Mouse (Mus musculus): ENCODE data around the gene Slc22a4.
A peak's percentile ranks its signal among the peaks of the same experiment; 100 is the strongest.
"Not testable (repeated sequence)": the region's sequence is repeated elsewhere in the genome, so short reads cannot be mapped to it uniquely, and the experiment has no call there.

Slc22a4 gene

GRCm38 (mm10) chr11:54004734-54005133 lies 23.2 kb downstream of the Slc22a4 start:
- DNase-seq (ENCODE audit: low spot score in 2 of 2): no peak

DNA sequence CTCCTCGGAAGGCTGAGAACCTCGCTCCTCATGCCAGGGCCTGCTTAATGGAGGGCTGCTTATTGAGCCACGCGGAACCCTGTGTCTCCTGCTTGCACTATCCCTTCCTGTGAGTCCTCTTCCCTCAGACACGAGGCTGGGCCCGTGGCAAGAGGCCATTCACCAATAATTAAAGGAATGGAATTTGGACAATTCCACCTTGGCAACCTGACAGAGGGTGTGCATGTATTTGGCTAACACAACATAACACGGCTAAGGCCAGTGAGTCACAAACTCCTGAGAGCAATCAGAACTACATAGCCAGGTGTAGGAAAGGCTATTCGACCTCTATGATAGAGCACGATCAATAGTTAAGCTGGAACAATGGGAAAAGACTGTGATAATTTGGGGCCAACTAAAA lies 23.7 kb downstream of the Slc22a4 start:
- no peak for DNase-seq (ENCODE audit: low spot score in 2 of 2)

DNA sequence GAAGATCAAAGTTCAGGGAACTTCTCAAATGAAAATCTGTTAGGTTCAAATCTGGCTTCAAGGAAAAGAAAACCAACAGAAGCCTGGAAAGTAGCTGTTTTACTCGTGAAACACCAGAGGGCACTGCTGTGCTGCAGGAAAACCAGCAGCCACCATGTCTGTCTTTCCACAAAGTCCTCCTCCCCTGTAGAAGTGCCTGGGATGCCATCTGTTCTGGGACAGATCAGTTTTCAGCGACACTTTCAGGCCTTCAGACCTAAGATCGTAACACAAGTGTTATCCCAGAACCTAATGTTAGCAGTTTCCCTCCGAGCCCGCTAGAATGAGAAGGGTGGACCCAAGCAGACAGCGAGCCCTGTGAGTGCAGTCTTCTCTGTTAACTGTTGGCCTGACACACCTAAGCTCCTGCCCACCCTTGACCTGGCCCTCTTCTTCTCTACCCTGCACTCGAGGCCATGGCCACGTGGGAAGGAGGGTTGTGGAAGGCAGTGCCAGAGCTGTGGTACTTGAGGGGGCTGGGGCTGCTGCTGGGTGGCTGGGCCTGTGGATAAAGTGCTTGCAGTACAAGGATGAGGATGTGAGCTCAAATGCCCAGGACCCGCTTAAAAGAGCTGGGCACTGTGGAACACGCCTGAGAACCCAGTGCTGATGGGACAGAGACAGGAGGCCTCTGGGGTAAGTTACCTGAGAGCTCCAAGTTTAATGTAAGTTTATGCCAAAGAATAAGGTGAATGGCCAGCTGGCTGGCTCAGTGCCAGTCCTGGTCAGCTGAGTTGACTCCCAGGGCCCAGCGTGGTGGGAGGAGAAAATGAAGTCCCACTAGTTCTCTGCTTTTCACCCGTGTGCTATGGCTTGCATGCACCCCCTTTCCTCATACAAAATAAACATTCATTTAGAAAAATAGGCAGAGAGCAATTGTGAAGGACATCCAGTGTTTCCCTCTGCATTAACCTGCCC lies 24.9 kb downstream of the Slc22a4 start:
- peak; percentile 32 to 58 for DNase-seq (ENCODE audit: low spot score in 2 of 2)

DNA sequence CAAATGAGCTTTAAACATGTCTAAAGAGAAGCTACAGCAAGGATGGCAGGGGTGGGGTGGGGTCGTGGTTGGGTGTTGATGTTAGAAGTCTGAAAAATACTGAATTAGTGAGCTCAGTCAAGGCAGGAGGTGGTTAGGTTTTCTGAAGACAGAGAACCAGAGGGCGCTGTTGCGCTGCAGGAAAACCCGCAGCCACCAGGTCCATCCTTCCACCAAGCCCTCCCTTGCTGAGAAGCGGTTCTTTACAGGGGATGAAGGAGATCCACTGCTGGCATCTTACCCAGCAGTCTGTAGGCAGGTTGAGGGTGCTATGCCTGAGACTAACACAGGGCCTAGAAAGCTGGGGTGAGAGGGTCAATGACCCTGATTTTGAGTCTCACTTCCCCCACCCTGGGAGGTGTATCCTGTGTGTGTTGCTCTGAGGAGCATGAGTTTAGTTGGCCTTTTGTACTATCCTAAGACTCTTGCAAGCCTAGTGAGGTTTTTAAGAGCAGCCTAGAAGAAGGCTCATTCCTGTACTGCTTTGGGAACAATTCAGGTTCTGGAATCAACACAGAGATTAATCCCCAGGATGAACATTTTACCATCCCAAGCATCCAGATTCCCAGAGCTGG lies 25.6 kb downstream of the Slc22a4 start:
- peak; percentile 48 to 60 for DNase-seq (ENCODE audit: low spot score in 2 of 2)

DNA sequence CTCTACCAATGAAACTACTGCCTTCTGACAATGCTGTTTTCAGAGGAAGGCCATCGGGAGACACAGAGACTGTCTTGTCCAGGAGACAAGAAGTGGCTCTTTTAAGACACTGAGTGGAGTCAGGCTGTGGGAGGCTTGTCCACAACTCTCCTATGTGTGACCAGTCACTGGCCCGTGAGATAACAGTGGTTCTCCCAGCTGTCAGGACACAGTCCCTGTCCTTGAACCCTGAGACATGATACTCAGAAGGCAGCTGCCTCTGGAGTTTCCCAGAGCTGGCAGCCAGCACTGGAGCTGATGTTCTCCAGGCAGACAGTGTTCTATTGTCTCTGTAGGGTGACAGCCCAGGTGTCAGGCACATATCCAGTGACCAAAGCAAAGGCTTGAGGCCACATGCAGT lies 30.2 kb downstream of the Slc22a4 start:
- DNase-seq (ENCODE audit: low spot score in 2 of 2): no peak

DNA sequence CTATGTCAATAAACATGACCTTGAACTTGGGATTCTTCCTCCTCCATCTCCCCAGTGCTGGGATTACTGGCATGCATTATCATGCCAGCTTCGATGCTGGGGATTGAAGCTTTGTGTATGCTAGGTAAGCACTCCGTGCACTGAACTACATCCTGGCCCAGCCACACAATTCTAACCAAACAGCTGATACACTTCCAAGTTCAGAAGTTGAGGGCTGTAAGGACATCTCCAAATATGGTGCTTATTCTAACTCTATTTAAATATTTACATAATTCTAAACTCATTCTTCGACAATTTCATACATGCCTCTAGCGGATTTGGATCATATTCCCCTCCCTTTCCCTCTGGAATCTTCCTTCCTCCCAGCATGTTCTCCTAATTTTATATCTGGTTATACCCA lies 35.6 kb downstream of the Slc22a4 start:
- no peak for DNase-seq (ENCODE audit: low spot score in 2 of 2)

GRCm38 (mm10) chr11:53989232-53989631 lies 38.7 kb downstream of the Slc22a4 start:
- no peak for DNase-seq (ENCODE audit: low spot score in 2 of 2)

- DNase-seq (ENCODE audit: low spot score in 2 of 2): no peak
Measured at GRCm38 (mm10) chr11:53988081-53988480, 39.8 kb downstream of the Slc22a4 start.

- DNase-seq (ENCODE audit: low spot score in 2 of 2): no peak
Measured at GRCm38 (mm10) chr11:53981396-53981795, 46.5 kb downstream of the Slc22a4 start.

DNA sequence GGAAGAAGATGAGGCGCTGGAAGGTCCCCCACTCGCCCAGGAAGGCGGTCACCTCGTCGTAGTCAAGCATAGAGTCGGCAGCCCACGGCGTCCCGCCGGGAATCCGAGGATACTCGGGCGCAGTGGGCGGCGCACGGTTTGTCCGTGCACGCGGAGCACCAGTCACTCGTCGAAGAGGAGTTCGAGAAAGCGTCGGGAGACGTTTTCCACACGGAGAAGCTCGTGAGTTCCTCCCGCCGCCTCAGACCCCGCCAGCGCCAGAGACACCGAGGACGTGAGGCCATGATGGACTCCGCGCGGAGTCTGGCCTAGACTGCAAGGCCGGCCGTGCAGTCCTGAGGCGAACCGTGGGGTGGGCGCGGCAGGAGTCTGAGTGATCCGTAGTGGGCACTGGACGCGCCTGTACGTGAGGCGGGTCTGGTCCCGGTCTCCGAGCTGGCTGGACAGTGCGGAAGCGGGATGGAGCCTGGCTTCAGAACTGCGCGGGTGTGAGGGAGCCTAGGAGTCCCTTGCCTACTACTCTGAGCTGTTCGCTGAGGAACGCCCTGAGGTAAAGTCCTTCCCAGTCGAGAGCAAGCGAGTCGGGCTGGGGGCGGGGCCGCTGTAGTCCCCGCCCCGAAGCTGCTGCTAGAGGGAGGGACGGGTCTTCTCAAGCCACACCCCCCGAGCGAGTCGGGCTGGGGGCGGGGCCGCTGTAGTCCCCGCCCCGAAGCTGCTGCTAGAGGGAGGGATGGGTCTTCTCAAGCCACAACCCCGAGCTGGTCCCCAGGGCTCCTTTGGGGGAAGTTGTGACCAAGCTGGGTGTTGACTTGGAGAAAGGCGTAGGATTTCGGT lies 47.9 kb downstream of the Slc22a4 start, which contains the start of gene Slc22a21:
Slc22a21 (minus strand) TSS at position 545 of the 834 bp plus-strand sequence.
- DNase-seq (ENCODE audit: low spot score in 2 of 2): peak; percentile 7 to 13

DNA sequence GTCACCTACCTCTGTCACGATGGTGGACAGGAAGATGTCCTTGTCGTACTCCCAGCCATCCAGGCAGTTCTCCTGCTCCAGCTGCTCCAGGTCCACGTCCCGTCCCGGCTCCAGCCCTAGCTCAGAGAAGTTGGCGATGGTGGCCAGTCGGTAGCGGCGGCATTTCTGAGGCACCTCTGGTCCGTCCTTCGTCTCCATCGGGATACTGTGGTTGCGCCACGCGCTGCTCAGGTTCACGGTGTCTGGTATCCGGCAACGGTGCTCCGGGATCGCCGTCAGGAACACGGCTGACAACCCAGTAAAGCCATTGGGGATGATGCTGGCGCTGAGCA lies 48.5 kb downstream of the Slc22a4 start:
- DNase-seq (ENCODE audit: low spot score in 2 of 2): not testable (repeated sequence)

DNA sequence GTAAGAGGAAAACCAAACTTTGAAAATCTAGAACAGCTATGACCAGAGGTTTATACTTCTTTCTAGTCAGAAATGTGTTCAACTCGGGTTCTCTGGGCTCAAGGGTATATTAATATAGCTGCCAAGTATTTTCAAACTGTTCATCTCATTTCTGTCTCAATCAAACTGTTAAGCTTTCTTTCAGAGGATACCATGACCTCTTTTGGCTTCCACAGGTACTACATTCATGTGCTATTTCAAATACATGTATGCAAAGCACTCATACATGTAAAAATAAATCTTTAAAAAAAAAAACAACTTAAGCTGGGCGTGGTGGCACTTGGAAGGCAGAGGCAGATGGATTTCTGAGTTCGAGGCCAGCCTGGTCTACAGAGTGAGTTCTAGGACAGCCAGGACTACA lies 50.2 kb downstream of the Slc22a4 start:
- no peak for DNase-seq (ENCODE audit: low spot score in 2 of 2)

DNA sequence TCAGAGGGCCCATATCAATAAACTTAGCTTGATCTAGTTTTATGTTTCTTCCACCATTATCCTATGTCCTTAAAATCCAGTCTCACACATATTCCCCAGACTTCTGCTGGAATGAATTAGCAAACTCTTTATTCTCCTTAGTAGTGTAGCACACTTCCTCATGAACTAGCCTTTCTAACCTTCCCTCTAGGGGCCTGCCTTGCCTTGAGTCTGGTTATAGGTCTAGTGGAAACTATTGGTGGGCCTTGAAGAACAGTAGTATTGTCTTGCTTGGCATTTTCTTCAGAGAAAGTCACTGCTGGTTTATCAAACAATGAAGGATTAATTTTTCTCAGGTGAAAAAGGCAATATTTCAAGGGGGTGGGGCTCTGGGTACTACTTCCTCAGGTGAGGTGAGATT lies 52.3 kb downstream of the Slc22a4 start:
- DNase-seq (ENCODE audit: low spot score in 2 of 2): no peak

DNA sequence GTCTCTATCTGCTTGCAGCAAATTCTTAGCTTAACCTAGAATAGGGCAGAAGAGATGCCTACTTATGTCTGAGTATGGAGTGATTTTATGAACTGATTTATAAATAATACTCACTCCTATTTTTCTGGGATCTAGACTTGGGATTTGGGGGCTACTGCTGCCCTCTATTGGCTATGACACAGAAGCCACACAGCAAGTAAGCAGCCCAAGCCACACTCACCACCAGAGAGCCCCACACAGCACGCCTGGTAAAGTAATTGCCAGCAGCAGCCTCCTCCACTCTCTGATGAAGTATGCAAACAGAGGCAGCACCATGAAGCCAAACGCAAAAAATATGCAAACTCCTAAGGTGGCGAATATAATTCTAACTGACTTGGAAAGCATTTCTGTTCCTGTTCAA lies 68.9 kb downstream of the Slc22a4 start:
- peak in 1 of 2 experiments; percentile 3 for DNase-seq (ENCODE audit: low spot score in 2 of 2)

GRCm38 (mm10) chr11:53958176-53958575 lies 69.7 kb downstream of the Slc22a4 start:
- peak in 1 of 2 experiments; percentile 10 for DNase-seq (ENCODE audit: low spot score in 2 of 2)

DNA sequence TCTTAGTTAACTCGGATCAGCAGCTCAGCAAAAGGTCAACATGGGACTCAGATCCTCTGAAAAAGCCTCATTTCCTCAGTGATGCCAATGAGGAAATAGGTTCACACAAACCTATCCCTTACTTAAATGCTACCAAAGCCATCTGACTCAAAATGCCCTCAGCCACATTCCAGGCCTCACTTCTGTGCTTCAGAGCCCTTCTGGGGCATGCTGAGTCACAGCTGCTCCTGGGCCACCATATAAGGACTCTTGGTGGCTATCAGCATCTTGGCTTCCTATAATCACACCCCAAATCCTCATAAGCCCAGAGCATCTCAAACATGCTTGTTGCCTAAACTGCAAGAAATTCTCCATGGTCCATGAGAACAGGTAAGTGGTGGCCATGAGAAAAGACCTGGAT lies 71.3 kb downstream of the Slc22a4 start:
- DNase-seq (ENCODE audit: low spot score in 2 of 2): no peak

DNA sequence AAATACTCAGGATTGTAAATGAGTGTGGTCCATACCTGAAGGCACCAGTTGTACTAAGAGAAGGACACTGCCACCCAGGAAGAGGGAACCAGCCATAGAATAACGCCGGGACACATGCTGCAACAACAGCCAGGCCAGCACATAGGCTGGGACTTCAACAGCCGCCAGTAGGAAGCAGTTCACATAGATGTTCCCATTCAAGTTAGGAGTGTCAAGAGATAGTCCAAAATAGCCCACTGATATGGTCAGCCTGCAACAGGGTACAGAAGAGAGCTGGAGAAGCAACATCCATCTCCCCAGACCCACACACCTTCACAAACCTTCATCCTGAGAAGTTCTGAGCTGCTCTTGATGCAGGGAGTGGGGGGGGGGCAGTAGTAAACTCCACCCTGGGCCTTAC lies 73.2 kb downstream of the Slc22a4 start:
- no peak for DNase-seq (ENCODE audit: low spot score in 2 of 2)

GRCm38 (mm10) chr11:53950133-53950532 lies 77.8 kb downstream of the Slc22a4 start:
- DNase-seq (ENCODE audit: low spot score in 2 of 2): not testable (repeated sequence)
